ENCODE assay signal across 9 mouse cellular contexts in the genomic region with DNA sequence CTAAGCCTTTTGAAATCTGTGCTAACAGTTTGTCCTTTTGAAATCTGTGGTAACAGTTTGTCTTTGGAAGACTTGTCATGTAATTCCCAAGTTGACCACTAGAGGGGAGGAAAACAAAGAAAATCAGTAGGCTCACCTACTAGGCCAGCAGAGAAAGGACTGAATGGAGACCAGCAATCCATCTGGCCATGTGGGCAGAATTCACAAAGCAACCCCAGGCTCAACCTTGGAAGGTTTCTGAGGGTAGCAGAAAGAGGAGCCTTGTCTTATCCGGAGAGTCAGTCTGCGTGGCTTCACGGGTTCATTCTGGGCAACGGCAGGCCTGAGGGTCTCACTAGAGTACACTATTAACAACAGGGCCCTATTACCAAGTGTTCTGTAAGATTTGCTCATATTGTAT.
DNase-seq lines count a peak whose midpoint lies in the region; ATAC-seq and TF ChIP-seq lines count a peak whose summit lies in the region.
"Had no signal": no experiment of that assay in that cellular context is flagged by ENCODE, and none has a peak within 500 bp of the region (broad histone marks: within the 10 kb centered on the region; RNA-seq: fewer than 3 reads in every experiment).

No protein-coding gene starts in this region.

- TF ChIP-seq CTCF in G1E (IDR thresholded peaks at IDR 0.05; ENCODE audit: low read depth, low read length), result peak; percentile 59
- TF ChIP-seq CTCF in lung, postnatal 0 days (IDR thresholded peaks at IDR 0.05), result peak; percentile 78

- no peaks in the 10 kb centered on the region for H3K4me1 ChIP-seq in kidney, embryonic 16.5 days (ENCODE audit: insufficient read depth, low read length)
- no peaks in the 10 kb centered on the region for H3K4me1 ChIP-seq in G1E (ENCODE audit: insufficient read depth, low read depth, low read length)
- no peaks in the 10 kb centered on the region for H3K4me1 ChIP-seq in lung, postnatal 0 days (ENCODE audit: insufficient read depth, low read depth, low read length)
- H3K4me1 ChIP-seq: embryonic facial prominence, embryonic 13.5 days had no signal

- intact Hi-C loops in heart, postnatal 10 days (cut with DNase I), result loop anchor here (5.0 to 10.0 kb wide), 2 partner anchors 855 to 968 kb away; partner anchors contain the start of gene Dner

- H3K36me3 ChIP-seq in kidney, embryonic 16.5 days (ENCODE audit: insufficient read depth, low read length), result no peaks in the 10 kb centered on the region
- H3K36me3 ChIP-seq in G1E (replicated peaks), result no peaks in the 10 kb centered on the region
- no peaks in the 10 kb centered on the region for H3K36me3 ChIP-seq in lung, postnatal 0 days (ENCODE audit: insufficient read depth, low read length)
- H3K36me3 ChIP-seq: embryonic facial prominence, embryonic 13.5 days had no signal

- no peaks in the 10 kb centered on the region for H3K9me3 ChIP-seq in kidney, embryonic 16.5 days (ENCODE audit: low read length)
- peaks cover 6% of the 10 kb centered on the region; the same call in 1 of the 2 replicates for H3K9me3 ChIP-seq in G1E (replicated peaks)
- H3K9me3 ChIP-seq in lung, postnatal 0 days (ENCODE audit: low read length), result no peaks in the 10 kb centered on the region
- H3K9me3 ChIP-seq: embryonic facial prominence, embryonic 13.5 days had no signal

- no peak overlapping the region for H3K4me2 ChIP-seq in kidney, embryonic 16.5 days (replicated peaks; ENCODE audit: low read depth, low read length)
- no peak overlapping the region for H3K4me2 ChIP-seq in lung, postnatal 0 days (replicated peaks; ENCODE audit: low read depth, low read length)
- H3K4me2 ChIP-seq: embryonic facial prominence, embryonic 13.5 days had no signal

- 81% methylated on average over 4 of the region's 4 CpGs for WGBS in kidney, embryonic 16.5 days
- 84% methylated on average over 4 of the region's 4 CpGs for WGBS in lung, postnatal 0 days

- no peak overlapping the region for H3K9ac ChIP-seq in kidney, embryonic 16.5 days (replicated peaks; ENCODE audit: low read length)
- no peak overlapping the region for H3K9ac ChIP-seq in lung, postnatal 0 days (replicated peaks; ENCODE audit: low read depth)
- H3K9ac ChIP-seq: embryonic facial prominence, embryonic 13.5 days had no signal

- H3K27me3 ChIP-seq in kidney, embryonic 16.5 days (ENCODE audit: insufficient read depth, low read length), result no peaks in the 10 kb centered on the region
- no peaks in the 10 kb centered on the region for H3K27me3 ChIP-seq in G1E (ENCODE audit: insufficient read depth, low read length)
- no peaks in the 10 kb centered on the region for H3K27me3 ChIP-seq in lung, postnatal 0 days (replicated peaks; ENCODE audit: insufficient read depth, low read length)
- H3K27me3 ChIP-seq: embryonic facial prominence, embryonic 13.5 days had no signal

- peak; percentile 3 for DNase-seq in kidney, adult 18-20 months
- DNase-seq in G1E (ENCODE audit: low spot score), result peak; percentile 2
- DNase-seq in cerebellum, adult 8-10 months, result peak; percentile 51
- DNase-seq in heart, postnatal 10 days, result peak; percentile 40 to 62
- peak; percentile 70 for DNase-seq in lung, postnatal 0 days (ENCODE audit: low spot score)
- peak; percentile 34 for DNase-seq in skeletal muscle tissue, adult 2 months (ENCODE audit: low read depth, low spot score)
- no peak for DNase-seq in gastrocnemius, postnatal 4 days (ENCODE audit: low spot score in 2 of 2)

- TF ChIP-seq EP300 in lung, postnatal 0 days (IDR thresholded peaks at IDR 0.05), result no peak

- ATAC-seq in kidney, embryonic 16.5 days (ENCODE audit: low FRiP score, low TSS enrichment), result no peak
- peak; percentile 28; the same call in 1 of the 2 replicates for ATAC-seq in G1E (ENCODE audit: extremely low read depth, insufficient number of reproducible peaks, low FRiP score, poor library complexity, severe bottlenecking)
- ATAC-seq in lung, postnatal 0 days, result no peak

- H3K4me3 ChIP-seq in kidney, embryonic 16.5 days (ENCODE audit: low read length), result no peak overlapping the region
- no peak overlapping the region for H3K4me3 ChIP-seq in G1E (ENCODE audit: low read depth, low read length)
- H3K4me3 ChIP-seq in lung, postnatal 0 days (ENCODE audit: low read depth, low read length), result no peak overlapping the region
- H3K4me3 ChIP-seq: embryonic facial prominence, embryonic 13.5 days had no signal

- no peak overlapping the region for H3K27ac ChIP-seq in kidney, embryonic 16.5 days (ENCODE audit: low read length)
- H3K27ac ChIP-seq in lung, postnatal 0 days (ENCODE audit: low read length), result no peak overlapping the region
- H3K27ac ChIP-seq: embryonic facial prominence, embryonic 13.5 days had no signal

Comparison
In these comparisons a context has a peak if more than half of its experiments do, and no peak if none do; other contexts are left out.
1. DNase-seq: peak in kidney, adult 18-20 months (single experiment), G1E (single experiment), cerebellum, adult 8-10 months (single experiment), heart, postnatal 10 days (2 of 2), lung, postnatal 0 days (single experiment) and skeletal muscle tissue, adult 2 months (single experiment); none in gastrocnemius, postnatal 4 days (0 of 2).